Mouse (Mus musculus): ENCODE results near the gene Reep6.
A peak's percentile ranks its signal among the peaks of the same experiment; 100 is the strongest.

The Reep6 gene

DNA sequence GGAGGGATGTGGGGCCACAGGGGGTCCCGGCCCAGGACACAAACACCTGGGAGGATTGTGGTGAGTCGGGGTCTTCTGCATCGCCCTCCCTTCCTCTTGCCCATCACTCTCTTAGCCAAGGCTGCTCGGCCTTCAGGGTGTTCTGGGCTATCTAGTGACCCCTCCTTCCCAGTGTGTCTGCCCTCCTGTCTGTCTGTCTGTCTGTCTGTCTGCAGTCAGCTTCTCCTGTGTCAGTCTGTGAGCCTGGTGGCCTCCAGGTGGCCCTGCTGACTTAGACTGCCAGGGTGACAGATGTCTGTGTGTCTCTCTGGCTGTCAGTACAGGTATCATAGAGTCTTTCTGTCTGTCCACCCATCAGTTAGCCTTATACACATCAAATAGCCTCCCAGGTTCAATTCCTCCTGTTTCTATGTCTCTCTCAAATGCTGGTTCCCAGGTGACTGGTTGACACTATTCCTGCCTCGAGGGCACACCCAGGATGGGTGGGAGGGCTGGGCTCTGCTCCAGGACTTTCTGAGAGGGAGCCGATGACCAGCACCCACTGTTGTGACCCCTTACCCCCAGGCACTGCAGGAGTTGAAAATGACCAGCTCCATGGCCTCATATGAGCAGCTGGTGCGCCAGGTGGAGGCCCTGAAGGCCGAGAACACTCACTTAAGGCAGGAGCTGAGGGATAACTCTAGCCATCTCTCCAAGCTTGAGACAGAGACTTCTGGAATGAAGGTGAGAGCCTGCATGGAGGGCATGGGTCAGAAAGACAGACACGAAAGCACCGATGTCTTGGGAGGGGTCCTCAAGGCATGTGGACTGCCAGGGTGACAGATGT lies 28.3 kb upstream of the Reep6 start:
- no peak for DNase-seq (ENCODE audit: low spot score)

DNA sequence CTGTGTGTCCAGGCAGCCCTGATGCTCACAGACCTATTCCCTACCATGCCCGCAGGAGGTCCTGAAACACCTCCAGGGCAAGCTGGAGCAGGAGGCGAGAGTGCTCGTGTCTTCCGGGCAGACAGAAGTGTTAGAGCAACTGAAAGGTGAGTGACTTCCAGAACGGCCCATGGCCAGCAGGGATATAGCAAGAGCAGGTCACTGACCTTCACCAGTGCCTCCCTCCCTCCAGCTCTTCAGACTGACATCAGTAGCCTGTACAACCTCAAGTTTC lies 27.7 kb upstream of the Reep6 start:
- no peak for DNase-seq (ENCODE audit: low spot score)

DNA sequence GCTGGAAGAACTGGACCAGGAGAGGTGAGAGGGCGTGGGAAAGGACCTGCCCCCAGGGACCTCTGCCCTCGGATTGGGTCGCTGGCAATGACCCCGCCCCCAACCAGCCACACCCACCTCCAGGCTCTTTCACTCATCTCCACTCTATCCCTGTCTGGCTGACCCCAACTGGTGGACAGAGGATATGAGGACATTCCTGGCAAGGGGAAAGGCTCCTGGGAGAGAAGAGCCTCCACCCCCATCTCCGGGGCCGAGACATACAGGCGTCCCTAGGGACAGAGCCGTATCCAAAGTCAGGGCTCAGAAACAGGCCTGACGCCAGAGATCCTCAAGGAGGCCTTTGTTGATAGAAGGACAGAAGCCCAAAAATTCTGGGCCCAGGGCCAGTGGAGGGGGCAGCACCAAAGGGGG lies 27.3 kb upstream of the Reep6 start:
- peak; percentile 57 for DNase-seq (ENCODE audit: low spot score)

DNA sequence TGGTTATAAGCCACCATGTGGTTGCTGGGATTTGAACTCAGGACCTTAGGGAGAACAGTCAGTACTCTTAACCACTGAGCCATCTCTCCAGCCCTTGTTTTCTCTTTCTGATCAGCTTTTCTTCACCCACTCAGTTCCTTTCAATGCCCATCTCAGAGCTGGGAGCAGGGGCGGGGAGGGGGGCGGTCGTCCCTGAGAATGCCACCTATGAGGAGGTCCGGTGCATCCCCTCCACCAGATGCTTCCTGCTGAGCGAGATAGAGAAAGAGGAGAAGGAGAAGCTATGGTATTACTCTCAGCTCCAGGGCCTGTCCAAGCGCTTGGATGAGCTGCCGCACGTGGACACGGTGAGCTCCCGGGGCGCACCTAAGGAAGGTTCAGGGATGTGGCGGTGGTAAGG lies 25.3 kb upstream of the Reep6 start:
- DNase-seq (ENCODE audit: low spot score) = no peak

- no peak for DNase-seq (ENCODE audit: low spot score)
These were observed 24.9 kb upstream of the Reep6 start for GRCm38 (mm10) chr10:80304862-80305261.

DNA sequence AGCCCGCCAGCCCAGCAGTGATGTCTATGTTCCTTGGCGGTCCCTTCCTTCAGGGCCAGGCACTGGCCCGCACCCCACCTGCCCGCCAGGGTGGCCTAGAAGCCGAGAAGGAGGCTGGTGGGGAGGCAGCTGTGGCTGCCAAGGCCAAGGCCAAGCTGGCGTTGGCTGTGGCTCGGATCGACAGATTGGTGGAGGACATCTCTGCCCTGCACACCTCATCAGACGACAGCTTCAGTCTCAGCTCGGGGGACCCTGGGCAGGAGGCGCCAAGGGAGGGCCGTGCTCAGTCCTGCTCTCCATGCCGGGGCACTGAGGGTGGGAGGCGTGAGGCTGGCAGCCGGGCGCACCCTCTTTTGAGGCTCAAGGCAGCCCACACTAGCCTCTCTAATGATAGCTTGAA lies 18.2 kb upstream of the Reep6 start:
- no peak for DNase-seq (ENCODE audit: low spot score)

DNA sequence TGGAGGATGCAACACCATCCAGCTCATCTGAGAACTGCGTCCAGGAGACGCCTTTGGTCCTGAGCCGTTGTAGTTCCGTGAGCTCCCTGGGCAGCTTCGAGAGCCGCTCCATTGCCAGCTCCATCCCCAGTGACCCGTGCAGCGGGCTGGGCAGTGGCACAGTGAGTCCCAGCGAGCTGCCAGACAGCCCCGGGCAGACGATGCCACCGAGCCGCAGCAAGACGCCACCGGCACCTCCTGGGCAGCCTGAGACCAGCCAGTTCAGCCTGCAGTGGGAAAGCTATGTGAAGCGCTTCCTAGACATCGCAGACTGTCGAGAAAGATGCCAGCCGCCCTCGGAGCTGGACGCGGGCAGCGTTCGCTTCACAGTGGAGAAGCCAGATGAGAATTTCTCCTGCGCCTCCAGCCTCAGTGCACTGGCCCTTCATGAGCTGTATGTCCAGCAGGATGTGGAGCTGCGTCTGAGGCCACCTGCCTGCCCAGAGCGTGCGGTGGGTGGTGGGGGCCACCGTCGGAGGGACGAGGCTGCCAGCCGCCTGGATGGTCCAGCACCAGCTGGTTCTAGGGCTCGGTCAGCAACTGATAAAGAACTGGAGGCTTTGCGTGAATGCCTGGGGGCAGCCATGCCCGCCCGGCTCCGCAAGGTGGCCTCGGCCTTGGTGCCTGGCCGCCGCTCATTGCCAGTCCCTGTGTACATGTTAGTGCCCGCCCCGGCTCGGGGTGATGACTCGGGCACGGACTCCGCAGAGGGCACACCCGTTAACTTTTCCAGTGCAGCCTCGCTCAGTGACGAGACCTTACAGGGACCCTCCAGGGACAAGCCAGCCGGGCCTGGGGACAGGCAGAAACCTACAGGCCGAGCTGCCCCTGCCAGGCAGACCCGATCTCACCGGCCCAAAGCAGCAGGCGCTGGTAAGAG lies 16.9 kb upstream of the Reep6 start:
- DNase-seq (ENCODE audit: low spot score) = no peak

DNA sequence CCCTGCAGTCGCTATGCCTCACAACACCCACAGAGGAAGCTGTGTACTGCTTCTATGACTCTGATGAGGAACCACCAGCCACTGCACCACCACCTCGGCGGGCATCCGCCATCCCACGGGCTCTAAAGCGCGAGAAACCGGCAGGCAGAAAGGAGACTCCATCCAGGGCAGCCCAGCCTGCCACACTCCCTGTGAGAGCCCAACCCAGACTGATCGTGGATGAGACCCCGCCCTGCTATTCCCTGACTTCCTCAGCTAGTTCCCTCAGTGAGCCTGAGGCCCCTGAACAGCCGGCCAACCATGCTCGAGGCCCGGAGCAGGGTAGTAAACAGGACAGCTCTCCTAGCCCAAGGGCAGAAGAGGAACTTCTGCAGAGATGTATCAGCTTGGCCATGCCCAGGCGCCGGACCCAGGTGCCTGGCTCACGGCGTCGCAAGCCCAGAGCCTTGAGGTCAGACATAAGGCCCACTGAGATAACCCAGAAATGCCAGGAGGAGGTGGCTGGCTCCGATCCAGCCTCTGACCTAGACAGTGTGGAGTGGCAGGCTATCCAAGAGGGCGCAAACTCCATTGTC lies 16.0 kb upstream of the Reep6 start:
- no peak for DNase-seq (ENCODE audit: low spot score)

GRCm38 (mm10) chr10:80314494-80315001 lies 15.2 kb upstream of the Reep6 start:
- no peak for DNase-seq (ENCODE audit: low spot score)

- no peak for DNase-seq (ENCODE audit: low spot score)
These were observed 14.4 kb upstream of the Reep6 start for GRCm38 (mm10) chr10:80315315-80315714.

DNA sequence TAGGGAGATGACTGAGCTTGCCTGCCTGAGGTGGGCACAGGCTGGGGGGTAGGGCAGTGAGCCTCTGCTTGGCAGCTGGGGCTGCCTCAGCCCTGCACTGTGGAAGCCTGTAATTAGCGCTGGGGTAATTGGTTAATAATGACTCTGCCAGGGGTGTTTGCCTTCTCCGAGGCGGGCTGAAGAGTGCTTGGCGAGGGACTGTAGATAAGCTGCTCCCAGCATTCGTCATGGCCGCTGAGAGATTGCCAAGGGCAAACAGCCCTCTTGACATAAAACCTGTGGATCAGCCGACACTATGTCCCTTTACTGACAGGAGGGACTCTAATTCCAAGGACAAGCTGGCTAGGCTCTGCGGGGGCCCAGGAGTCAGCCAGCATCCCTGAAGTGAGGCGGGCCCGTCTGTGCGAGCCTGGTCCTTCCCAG lies 13.4 kb upstream of the Reep6 start:
- DNase-seq (ENCODE audit: low spot score) = no peak

- DNase-seq (ENCODE audit: low spot score) = no peak
These were observed 12.7 kb upstream of the Reep6 start for GRCm38 (mm10) chr10:80317011-80317410.

DNA sequence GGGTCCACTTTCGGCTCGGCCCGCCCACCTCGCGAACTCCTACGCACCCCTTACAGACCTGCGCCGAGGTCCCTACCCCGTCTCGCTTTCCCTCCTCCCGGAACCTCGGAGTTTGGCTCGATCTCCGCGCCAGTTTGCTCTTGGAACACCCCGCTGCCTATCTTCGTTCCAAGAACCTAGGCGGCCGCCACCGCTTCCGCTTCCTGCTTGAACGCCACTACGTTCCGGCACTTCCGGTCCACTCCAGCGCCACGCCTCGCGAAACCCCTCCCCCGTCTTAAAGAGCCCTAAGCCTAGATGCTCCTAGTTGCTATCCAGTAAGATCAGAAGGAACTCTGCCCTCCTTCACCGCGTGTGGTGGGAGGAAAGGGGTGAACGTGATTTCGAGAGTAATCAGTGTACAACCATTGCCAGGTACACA lies 9.4 kb upstream of the Reep6 start, which contains the start of gene 2310011J03Rik:
Gene 2310011J03Rik (minus strand): TSS at position 198 of the 421 bp plus-strand sequence.
- peak; percentile 79 for DNase-seq (ENCODE audit: low spot score)

- no peak for DNase-seq (ENCODE audit: low spot score)
These were observed 8.6 kb upstream of the Reep6 start for GRCm38 (mm10) chr10:80321014-80321669.

DNA sequence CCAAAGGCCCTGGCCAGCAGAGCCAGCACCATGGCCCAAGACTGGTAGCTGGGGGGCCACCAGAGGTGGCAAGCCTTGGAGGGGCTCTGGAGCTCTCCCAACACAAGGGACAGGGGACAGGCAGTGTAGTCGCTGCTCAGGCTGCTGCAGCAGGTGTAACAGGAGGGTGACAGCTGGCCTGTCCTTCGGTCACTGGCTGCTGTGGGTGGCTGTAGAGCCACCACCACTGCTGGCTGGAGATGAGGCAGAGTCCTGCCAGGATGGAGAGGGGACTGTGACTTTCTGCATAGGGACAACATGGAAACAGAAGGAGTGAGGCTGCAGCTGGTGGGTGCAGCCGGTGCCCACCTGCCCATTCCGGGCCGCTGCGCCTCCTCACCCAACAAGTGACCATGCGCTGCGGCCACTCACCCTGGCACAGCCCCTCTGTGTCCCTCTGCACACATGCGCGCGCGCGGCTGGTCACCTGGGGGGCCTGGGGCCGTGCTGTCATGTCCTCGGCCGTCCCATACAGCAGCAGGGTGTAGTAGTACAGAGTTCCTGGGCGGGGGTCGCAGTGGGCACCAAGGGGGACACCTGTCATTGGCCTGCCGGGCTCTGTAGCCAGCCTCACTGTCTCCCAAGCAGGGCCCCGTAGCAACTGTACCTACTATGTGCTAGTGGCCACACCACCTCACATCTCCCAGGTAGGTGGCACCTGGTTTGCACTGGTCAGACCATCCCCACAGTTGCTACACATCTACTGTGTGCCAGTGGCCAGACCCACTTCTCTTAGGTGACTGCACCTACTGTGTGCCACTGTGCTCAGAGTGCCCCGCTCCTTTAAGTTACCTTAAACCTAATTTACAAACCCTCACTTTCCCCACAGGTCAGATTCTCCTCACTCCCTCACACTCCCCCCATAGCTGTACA lies 7.8 kb upstream of the Reep6 start:
- DNase-seq (ENCODE audit: low spot score) = no peak

DNA sequence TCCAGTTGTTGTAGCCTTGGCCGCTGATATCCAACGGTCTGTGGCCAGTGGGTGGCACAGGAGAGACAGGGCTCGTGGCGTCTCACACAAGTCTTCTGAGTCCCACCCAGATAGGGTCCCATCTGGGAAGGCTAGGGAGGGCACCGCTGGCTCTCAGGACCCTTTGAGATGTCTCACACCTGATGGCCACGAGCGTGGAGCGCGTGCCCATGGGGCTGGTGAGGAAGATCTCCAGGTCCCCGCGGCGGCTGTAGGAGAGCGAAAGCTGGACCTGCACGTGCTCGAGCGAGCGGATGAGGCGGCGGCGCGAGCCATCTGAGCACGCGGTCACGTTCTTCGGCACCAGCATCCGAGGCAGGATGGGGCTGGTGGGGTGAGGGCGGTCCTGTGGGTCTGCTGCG lies 6.9 kb upstream of the Reep6 start:
- DNase-seq (ENCODE audit: low spot score) = no peak

- peak; percentile 62 for DNase-seq (ENCODE audit: low spot score)
These were observed 6.3 kb upstream of the Reep6 start for GRCm38 (mm10) chr10:80323261-80324119.

DNA sequence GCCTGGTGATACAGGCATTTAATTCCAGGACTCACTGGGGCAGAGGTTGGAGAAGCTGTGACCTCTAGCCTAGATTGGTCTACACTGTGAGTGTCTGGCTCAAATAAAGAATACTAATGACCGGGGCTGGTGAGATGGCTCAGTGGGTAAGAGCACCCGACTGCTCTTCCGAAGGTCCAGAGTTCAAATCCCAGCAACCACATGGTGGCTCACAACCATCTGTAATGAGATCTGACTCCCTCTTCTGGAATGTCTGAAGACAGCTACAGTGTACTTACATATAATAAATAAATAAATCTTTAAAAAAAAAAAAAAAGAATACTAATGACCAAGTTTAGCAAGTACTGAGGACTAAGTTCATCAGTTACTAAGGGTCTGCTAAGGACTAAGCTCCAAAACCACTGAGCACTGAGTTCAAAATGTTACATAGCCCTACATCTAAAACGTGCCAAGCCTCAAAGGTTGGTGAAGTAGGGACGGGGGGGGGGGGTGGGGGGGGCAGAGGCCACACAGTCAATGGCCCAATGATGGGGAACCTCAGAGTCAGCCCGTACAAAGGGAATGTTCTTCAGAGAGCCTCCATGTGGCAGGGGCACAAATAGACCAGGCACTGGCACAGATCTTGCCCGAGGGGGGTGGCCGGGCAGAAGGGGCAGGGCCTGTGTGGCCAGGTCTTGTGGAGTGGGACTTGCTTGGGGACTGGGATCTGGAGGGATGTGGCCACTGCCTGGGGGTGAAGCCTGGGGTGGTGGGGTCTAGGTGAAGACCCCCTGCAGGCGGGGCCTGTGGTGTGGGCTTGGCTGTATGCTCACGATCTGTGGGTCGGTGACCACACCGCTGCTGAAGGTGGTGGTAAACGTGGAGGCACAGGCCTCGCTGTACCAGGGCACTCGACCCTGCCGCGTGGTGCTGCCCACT lies 5.4 kb upstream of the Reep6 start:
- no peak for DNase-seq (ENCODE audit: low spot score)

DNA sequence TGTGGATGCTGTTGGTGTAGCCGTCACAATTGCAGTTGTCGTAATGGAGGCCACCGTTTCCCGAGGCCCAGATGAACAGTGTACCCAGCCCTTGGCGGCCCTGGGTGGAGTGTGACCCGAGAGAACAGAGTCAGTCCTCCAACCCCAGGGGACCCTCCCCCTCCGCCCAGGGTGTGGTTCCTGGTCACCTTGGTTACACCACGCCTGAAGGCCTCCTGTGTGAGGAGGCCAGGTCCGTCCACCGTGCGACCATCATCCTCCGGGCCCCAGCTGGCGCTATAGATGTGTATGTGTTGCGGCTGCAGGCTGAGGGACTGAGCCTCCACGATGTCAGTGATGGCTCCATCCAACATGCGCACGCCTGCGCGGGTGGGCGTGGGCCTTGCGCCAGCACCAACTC lies 4.7 kb upstream of the Reep6 start:
- DNase-seq (ENCODE audit: low spot score) = no peak
